Mouse (Mus musculus) erythroblast, embryonic 14.5 days (primary cell): ENCODE data around the gene Dcaf7.

ENCODE experiments used
- GATA1 ChIP-seq: IDR thresholded peaks from 2 replicates; pipeline ENCODE4 v1.6.1; 2012; ENCODE audit warnings: low read length, inconsistent platforms, mixed read lengths
- TAL1 ChIP-seq: IDR thresholded peaks from 3 replicates; pipeline ENCODE4 v1.6.1; 2012; ENCODE audit warnings: low read length, inconsistent platforms, mixed read lengths

- TF ChIP-seq TAL1, result no peak
- no peak for TF ChIP-seq GATA1
Measured at GRCm38 (mm10) chr11:106004576-106004975, 32.1 kb upstream of the Dcaf7 start.
